Mouse (Mus musculus): ENCODE measurements at regions not wholly inside any gene's neighbourhood (a gene's known extent, or its start where the extent isn't known, plus 50 kb on each side); places are given as distances from the start of the nearest gene placed in this dataset.

- Histone ChIP-seq H3K9ac (ENCODE audit: low read depth, low read length) (no peak overlapping the region), H3K27me3 (ENCODE audit: control insufficient read depth, insufficient read depth, low read length) (no peaks in the 10 kb centered on the region), H3K4me3 (ENCODE audit: low read depth, low read length) (no peak overlapping the region), H3K9me3 (replicated peaks; ENCODE audit: control insufficient read depth, low read length) (no peaks in the 10 kb centered on the region), H3K4me1 (ENCODE audit: control insufficient read depth, insufficient read depth, low read length) (no peaks in the 10 kb centered on the region), H3K4me2 (no peak overlapping the region), H3K27ac (ENCODE audit: low read depth, low read length) (no peak overlapping the region), H3K36me3 (ENCODE audit: control insufficient read depth, insufficient read depth, low read length) (no peaks in the 10 kb centered on the region)
- ATAC-seq (replicated peaks; ENCODE audit: insufficient number of reproducible peaks, low FRiP score, low TSS enrichment), result no peak
- WGBS (ENCODE audit: insufficient replicate concordance), result 83% methylated on average over 6 of the region's 6 CpGs
Observed at GRCm38 (mm10) chr3:132441226-132441625, 188.4 kb upstream of the Gimd1 start.

DNA sequence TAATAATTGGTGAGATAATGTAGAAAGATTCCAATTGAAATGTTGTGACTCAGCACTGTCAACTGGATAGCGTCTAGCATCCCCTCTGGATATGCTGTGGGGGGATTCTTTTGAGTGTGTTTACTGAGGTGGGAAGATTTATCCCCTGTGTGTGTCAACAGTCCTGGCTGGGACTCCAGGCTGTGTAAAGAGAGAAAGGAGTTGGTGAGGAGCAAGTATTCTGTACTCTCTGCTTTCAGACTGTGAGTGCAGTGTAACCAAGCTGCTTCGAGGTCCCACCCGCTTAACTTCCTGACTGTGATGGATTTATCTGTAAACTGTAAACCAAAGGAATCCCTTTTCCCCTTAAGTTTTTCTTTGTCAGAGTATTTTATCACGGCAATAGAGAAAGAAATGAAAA lies 175.7 kb upstream of the Gimd1 start:
- WGBS (ENCODE audit: insufficient replicate concordance), result 47% methylated on average over 4 of the region's 4 CpGs
- Histone ChIP-seq H3K9ac (ENCODE audit: low read depth, low read length) (no peak overlapping the region), H3K4me1 (ENCODE audit: control insufficient read depth, insufficient read depth, low read length) (no peaks in the 10 kb centered on the region), H3K9me3 (replicated peaks; ENCODE audit: control insufficient read depth, low read length) (no peaks in the 10 kb centered on the region), H3K36me3 (ENCODE audit: control insufficient read depth, insufficient read depth, low read length) (no peaks in the 10 kb centered on the region), H3K4me2 (no peak overlapping the region), H3K27me3 (ENCODE audit: control insufficient read depth, insufficient read depth, low read length) (no peaks in the 10 kb centered on the region), H3K27ac (ENCODE audit: low read depth, low read length) (no peak overlapping the region), H3K4me3 (ENCODE audit: low read depth, low read length) (no peak overlapping the region)
- no peak for ATAC-seq (replicated peaks; ENCODE audit: insufficient number of reproducible peaks, low FRiP score, low TSS enrichment)

DNA sequence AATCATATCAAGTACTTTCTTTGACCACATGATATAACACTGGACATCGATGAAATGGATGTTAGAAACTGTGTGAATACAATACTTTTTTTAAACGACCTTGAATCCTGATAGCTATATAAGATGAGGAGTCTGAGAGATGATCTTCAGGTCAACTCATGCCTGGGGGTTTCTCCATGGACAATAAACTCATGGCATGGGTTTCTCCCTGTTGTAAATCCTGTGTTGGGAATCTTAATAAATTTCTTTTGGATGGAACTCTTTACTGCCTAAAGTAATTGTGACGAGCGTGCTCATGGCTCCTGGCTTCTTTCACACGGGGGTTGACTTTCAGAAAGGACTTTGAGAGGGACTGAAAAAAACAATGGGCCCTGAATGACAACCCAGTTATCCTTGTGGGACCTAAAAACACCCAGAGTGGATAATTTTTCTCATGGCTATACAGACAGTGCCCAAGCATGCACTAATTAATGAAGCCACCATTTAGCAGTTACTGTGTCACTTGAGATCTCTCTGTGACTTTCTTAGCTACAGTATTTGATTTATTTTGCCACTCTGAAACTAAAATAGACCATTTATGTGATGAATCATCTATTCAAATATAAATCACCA lies 167.2 kb upstream of the Gimd1 start:
- WGBS (ENCODE audit: insufficient replicate concordance), result 64% methylated on average over 5 of the region's 5 CpGs
- Histone ChIP-seq H3K4me3 (ENCODE audit: low read depth, low read length) (no peak overlapping the region), H3K9ac (ENCODE audit: low read depth, low read length) (no peak overlapping the region), H3K36me3 (ENCODE audit: control insufficient read depth, insufficient read depth, low read length) (no peaks in the 10 kb centered on the region), H3K27me3 (ENCODE audit: control insufficient read depth, insufficient read depth, low read length) (no peaks in the 10 kb centered on the region), H3K9me3 (replicated peaks; ENCODE audit: control insufficient read depth, low read length) (no peaks in the 10 kb centered on the region), H3K4me2 (no peak overlapping the region), H3K27ac (ENCODE audit: low read depth, low read length) (no peak overlapping the region), H3K4me1 (ENCODE audit: control insufficient read depth, insufficient read depth, low read length) (no peaks in the 10 kb centered on the region)
- ATAC-seq (replicated peaks; ENCODE audit: insufficient number of reproducible peaks, low FRiP score, low TSS enrichment), result no peak

DNA sequence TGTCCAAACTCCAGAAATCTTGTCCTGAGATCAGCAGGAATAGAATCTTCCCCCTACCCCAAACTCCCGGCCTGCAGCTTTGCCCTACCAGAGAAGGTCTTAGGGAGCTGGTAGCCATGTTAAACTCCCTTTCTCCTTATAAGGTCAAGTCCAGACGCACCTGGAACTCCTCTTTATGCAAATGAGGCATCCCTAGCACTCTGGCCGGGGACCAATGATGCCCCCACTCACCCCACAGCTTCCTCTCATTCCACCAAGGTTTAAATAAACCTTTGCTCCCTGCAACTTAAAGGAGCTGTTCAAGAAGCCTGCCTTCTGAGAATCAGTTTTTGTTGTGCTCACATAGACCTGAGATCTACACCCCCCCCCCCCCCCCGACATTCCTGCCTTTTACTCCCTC lies 158.6 kb upstream of the Gimd1 start:
- 44% methylated on average over 4 of the region's 4 CpGs for WGBS (ENCODE audit: insufficient replicate concordance)

GRCm38 (mm10) chr3:132477768-132478167 lies 151.9 kb upstream of the Gimd1 start:
- H3K4me2 ChIP-seq, result no peak overlapping the region
- no peak overlapping the region for H3K9ac ChIP-seq (ENCODE audit: low read depth, low read length)
- H3K27me3 ChIP-seq (ENCODE audit: control insufficient read depth, insufficient read depth, low read length), result no peaks in the 10 kb centered on the region
- no peaks in the 10 kb centered on the region for H3K4me1 ChIP-seq (ENCODE audit: control insufficient read depth, insufficient read depth, low read length)
- H3K27ac ChIP-seq (ENCODE audit: low read depth, low read length), result no peak overlapping the region
- H3K4me3 ChIP-seq (ENCODE audit: low read depth, low read length), result no peak overlapping the region
- 83% methylated on average over 5 of the region's 5 CpGs for WGBS (ENCODE audit: insufficient replicate concordance)
- no peak for ATAC-seq (replicated peaks; ENCODE audit: insufficient number of reproducible peaks, low FRiP score, low TSS enrichment)
- H3K36me3 ChIP-seq (ENCODE audit: control insufficient read depth, insufficient read depth, low read length), result no peaks in the 10 kb centered on the region
- H3K9me3 ChIP-seq (replicated peaks; ENCODE audit: control insufficient read depth, low read length), result no peaks in the 10 kb centered on the region

More for the DNA sequence above, 158.6 kb upstream of the Gimd1 start:
- H3K9me3 ChIP-seq (replicated peaks; ENCODE audit: control insufficient read depth, low read length), result no peaks in the 10 kb centered on the region
- H3K4me3 ChIP-seq (ENCODE audit: low read depth, low read length), result no peak overlapping the region
- H3K27ac ChIP-seq (ENCODE audit: low read depth, low read length), result no peak overlapping the region
- H3K27me3 ChIP-seq (ENCODE audit: control insufficient read depth, insufficient read depth, low read length), result no peaks in the 10 kb centered on the region
- no peaks in the 10 kb centered on the region for H3K36me3 ChIP-seq (ENCODE audit: control insufficient read depth, insufficient read depth, low read length)
- no peak for ATAC-seq (replicated peaks; ENCODE audit: insufficient number of reproducible peaks, low FRiP score, low TSS enrichment)
- H3K4me2 ChIP-seq, result no peak overlapping the region
- no peak overlapping the region for H3K9ac ChIP-seq (ENCODE audit: low read depth, low read length)
- H3K4me1 ChIP-seq (ENCODE audit: control insufficient read depth, insufficient read depth, low read length), result no peaks in the 10 kb centered on the region

DNA sequence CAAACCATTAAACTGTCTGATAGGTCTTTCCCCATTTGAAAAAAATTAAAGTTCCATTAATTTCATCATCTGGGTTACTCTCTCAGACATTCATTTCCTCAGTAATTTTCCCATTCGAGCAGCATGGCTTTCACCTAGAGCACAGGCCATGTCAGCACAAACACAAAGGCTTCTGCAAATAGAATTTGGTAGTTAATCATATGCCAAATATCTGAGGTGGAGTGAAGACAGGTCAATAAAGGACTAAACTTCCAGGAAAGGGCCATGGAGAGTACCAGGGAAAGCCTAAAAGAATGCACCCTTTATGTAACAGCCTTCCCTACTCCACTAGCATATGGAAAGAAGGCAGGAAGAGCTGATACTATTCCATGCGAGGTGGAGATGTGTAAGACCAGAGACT lies 150.3 kb upstream of the Gimd1 start:
- Histone ChIP-seq H3K9me3 (replicated peaks; ENCODE audit: control insufficient read depth, low read length) (no peaks in the 10 kb centered on the region), H3K4me3 (ENCODE audit: low read depth, low read length) (no peak overlapping the region), H3K4me2 (no peak overlapping the region), H3K27me3 (ENCODE audit: control insufficient read depth, insufficient read depth, low read length) (no peaks in the 10 kb centered on the region), H3K9ac (ENCODE audit: low read depth, low read length) (no peak overlapping the region), H3K36me3 (ENCODE audit: control insufficient read depth, insufficient read depth, low read length) (no peaks in the 10 kb centered on the region), H3K27ac (ENCODE audit: low read depth, low read length) (no peak overlapping the region), H3K4me1 (ENCODE audit: control insufficient read depth, insufficient read depth, low read length) (no peaks in the 10 kb centered on the region)
- 69% methylated on average over 2 of the region's 2 CpGs for WGBS (ENCODE audit: insufficient replicate concordance)
- no peak for ATAC-seq (replicated peaks; ENCODE audit: insufficient number of reproducible peaks, low FRiP score, low TSS enrichment)

DNA sequence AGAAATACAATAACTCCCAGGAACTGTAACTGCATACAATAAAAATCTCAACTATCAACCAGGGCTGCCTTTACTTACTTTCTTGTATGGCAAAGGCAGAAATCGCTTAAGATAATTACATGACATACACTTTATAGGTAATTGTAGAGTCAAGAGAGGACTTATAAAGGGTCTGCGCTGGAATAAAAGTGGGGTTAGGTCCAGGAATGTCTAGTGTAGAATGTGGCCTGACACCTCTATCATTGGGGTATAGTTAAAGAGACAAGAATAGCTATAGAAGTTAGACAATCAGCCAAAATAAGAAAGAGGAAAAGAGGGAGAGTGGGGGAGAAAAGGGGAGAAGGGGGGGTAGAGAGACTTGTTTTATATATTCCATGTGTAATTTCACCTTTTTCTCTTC lies 144.8 kb upstream of the Gimd1 start:
- 78% methylated on average over 2 of the region's 2 CpGs for WGBS (ENCODE audit: insufficient replicate concordance)
- Histone ChIP-seq H3K9ac (ENCODE audit: low read depth, low read length) (no peak overlapping the region), H3K9me3 (replicated peaks; ENCODE audit: control insufficient read depth, low read length) (no peaks in the 10 kb centered on the region), H3K36me3 (ENCODE audit: control insufficient read depth, insufficient read depth, low read length) (no peaks in the 10 kb centered on the region), H3K27ac (ENCODE audit: low read depth, low read length) (no peak overlapping the region), H3K4me1 (ENCODE audit: control insufficient read depth, insufficient read depth, low read length) (no peaks in the 10 kb centered on the region), H3K4me2 (no peak overlapping the region), H3K27me3 (ENCODE audit: control insufficient read depth, insufficient read depth, low read length) (no peaks in the 10 kb centered on the region), H3K4me3 (ENCODE audit: low read depth, low read length) (no peak overlapping the region)
- no peak for ATAC-seq (replicated peaks; ENCODE audit: insufficient number of reproducible peaks, low FRiP score, low TSS enrichment)

- no peaks in the 10 kb centered on the region for H3K4me1 ChIP-seq (ENCODE audit: control insufficient read depth, insufficient read depth, low read length)
- 87% methylated on average over 5 of the region's 5 CpGs for WGBS (ENCODE audit: insufficient replicate concordance)
- H3K27me3 ChIP-seq (ENCODE audit: control insufficient read depth, insufficient read depth, low read length), result no peaks in the 10 kb centered on the region
- no peak for ATAC-seq (replicated peaks; ENCODE audit: insufficient number of reproducible peaks, low FRiP score, low TSS enrichment)
- H3K9ac ChIP-seq (ENCODE audit: low read depth, low read length), result no peak overlapping the region
- no peaks in the 10 kb centered on the region for H3K9me3 ChIP-seq (replicated peaks; ENCODE audit: control insufficient read depth, low read length)
- H3K36me3 ChIP-seq (ENCODE audit: control insufficient read depth, insufficient read depth, low read length), result no peaks in the 10 kb centered on the region
- no peak overlapping the region for H3K4me2 ChIP-seq
- H3K27ac ChIP-seq (ENCODE audit: low read depth, low read length), result no peak overlapping the region
- no peak overlapping the region for H3K4me3 ChIP-seq (ENCODE audit: low read depth, low read length)
Observed at GRCm38 (mm10) chr3:132485553-132485952, 144.1 kb upstream of the Gimd1 start.

DNA sequence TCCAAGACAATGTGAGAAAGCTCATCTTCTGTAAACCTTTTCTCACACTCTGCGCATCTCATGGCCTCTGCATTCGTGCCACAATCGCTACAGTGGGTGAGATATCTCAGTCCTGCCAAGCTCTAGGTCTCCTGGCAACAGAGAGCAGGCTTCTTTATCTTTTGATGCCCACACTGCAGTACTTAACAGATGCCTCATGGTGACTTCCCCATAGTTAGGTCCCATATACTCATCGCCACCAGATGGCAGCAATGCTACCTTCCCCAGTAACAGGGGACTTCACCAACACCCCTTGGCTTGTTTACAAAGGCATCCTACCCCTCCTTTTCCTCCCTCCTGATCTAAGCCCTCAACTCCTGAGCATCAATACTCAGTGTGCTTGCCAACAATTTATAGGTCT lies 123.5 kb upstream of the Gimd1 start:
- H3K4me3 ChIP-seq (ENCODE audit: low read depth, low read length), result no peak overlapping the region
- H3K27me3 ChIP-seq (ENCODE audit: control insufficient read depth, insufficient read depth, low read length), result no peaks in the 10 kb centered on the region
- no peaks in the 10 kb centered on the region for H3K9me3 ChIP-seq (replicated peaks; ENCODE audit: control insufficient read depth, low read length)
- no peaks in the 10 kb centered on the region for H3K36me3 ChIP-seq (ENCODE audit: control insufficient read depth, insufficient read depth, low read length)
- 0 out of 2 replicates have a peak, but pooled peaks have one; percentile 49 for ATAC-seq (replicated peaks; ENCODE audit: insufficient number of reproducible peaks, low FRiP score, low TSS enrichment)
- 24% methylated on average over 4 of the region's 4 CpGs for WGBS (ENCODE audit: insufficient replicate concordance)
- no peak overlapping the region for H3K9ac ChIP-seq (ENCODE audit: low read depth, low read length)
- no peak overlapping the region for H3K27ac ChIP-seq (ENCODE audit: low read depth, low read length)
- H3K4me1 ChIP-seq (ENCODE audit: control insufficient read depth, insufficient read depth, low read length), result no peaks in the 10 kb centered on the region
- no peak overlapping the region for H3K4me2 ChIP-seq

Data from heart, embryonic 11.5 days (tissue).